Mouse (Mus musculus): Measurements from ENCODE around the gene Rnf13. TPM values are rescaled to one million over a fixed set of nuclear protein-coding genes. Genes with fewer than 3 reads are reported as not detected.

Gene Rnf13
- 60.2 and 63.8 TPM in 2 replicates for polyA plus RNA-seq (2015; fragmentation: Nextera tagmentation; extraction: Ambion mirVana)

DNA sequence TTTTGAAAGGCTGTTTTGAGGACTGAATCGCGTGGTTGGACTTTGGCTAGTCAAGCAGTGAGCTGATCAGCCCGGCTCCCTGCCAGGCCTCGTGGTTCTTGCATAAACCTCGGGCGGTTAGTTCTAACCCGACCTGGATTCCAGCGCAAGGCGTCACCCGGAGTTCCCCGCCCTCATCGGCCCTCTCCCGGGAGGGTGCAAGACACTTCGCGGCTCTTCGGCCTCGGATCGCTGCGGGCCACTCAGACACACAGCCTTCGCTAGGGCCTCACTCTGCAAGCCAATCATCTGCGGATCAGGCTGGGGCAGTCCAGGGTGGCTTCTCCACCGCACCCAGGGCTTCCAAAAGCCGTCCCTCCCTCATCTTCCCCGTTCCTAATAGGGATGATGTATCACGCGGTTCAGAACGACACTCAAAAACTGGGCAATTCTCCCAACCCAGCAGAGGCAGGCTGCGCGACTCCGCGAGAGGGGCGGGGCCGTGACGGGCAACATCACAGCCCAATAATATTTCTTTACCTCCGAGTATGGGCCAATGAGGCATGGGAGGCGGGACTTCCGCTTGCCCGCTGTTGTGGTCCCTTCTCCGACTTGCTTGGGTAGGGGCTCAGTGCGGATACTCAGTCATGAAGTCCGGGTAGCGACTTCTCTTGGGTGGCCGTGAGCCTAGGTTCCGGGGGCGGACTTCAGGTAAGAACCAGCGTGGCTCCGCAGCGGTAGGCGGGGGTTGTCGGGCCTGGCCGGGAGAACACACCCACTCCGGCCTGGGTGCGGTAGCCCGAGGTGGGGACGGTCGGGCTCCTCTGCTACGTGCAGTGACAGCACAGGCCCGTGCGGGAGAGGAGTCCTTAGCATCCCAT lies at the start of gene Rnf13:
TSS of gene Rnf13 (plus strand) at position 552 of the 860 bp plus-strand sequence.
- Histone ChIP-seq H3K4me2 (replicated peaks) (peak within 1 kb of the TSS; percentile 78), H3K27ac (peak within 1 kb of the TSS; percentile 93), H3K9me3 (no peaks in the 10 kb centered on the region), H3K27me3 (no peaks in the 10 kb centered on the region), H3K4me1 (replicated peaks) (peaks cover 24% of the 10 kb centered on the region), H3K36me3 (no peaks in the 10 kb centered on the region), H3K9ac (replicated peaks) (peak within 1 kb of the TSS; percentile 82), H3K4me3 (replicated peaks) (peak within 1 kb of the TSS; percentile 61)
- WGBS: under 1% methylated on average over 59 of the region's 59 CpGs
- peak; percentile 100 for ATAC-seq

DNA sequence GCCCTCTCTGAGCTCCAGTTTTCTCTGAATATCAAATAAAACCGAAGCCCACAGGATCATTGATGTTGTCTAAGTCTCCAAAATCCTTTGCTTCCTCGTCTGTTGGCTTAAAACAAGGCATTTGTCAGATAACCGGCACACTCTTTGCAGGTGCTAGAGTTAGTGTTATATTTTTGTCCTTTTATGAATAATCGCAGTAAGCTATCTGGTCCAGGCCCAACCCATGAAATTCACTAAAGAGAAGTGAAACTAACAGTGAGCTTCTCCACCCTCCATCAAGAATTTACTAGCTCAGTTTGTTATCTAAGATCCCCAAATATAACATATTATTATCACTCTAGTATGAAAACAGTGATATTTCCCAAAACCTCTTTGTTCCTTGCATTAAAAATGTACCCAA lies 44.1 kb upstream of the Rnf13 start:
- no peak overlapping the region for H3K4me2 ChIP-seq (replicated peaks)
- no peak overlapping the region for H3K27ac ChIP-seq
- no peaks in the 10 kb centered on the region for H3K9me3 ChIP-seq
- WGBS: 89% methylated on average over 4 of the region's 4 CpGs
- no peak overlapping the region for H3K4me3 ChIP-seq (replicated peaks)
- H3K27me3 ChIP-seq: no peaks in the 10 kb centered on the region
- no peaks in the 10 kb centered on the region for H3K4me1 ChIP-seq (replicated peaks)
- no peak overlapping the region for H3K9ac ChIP-seq (replicated peaks)
- no peak for ATAC-seq
- H3K36me3 ChIP-seq: no peaks in the 10 kb centered on the region

- H3K4me1 ChIP-seq (replicated peaks): no peaks in the 10 kb centered on the region
- ATAC-seq: no peak
- no peak within 1 kb of the TSS for H3K4me3 ChIP-seq (replicated peaks)
- no peak within 1 kb of the TSS for H3K4me2 ChIP-seq (replicated peaks)
- H3K27me3 ChIP-seq: no peaks in the 10 kb centered on the region
- H3K9me3 ChIP-seq: no peaks in the 10 kb centered on the region
- 37% methylated on average over 2 of the region's 2 CpGs for WGBS
- no peaks in the 10 kb centered on the region for H3K36me3 ChIP-seq
- no peak within 1 kb of the TSS for H3K9ac ChIP-seq (replicated peaks)
- no peak within 1 kb of the TSS for H3K27ac ChIP-seq
Observed at GRCm38 (mm10) chr3:57692719-57693118, 43.1 kb upstream of the Rnf13 start, which contains the start of gene Ankub1. TSS of gene Ankub1 (minus strand) at chr3:57692799.

DNA sequence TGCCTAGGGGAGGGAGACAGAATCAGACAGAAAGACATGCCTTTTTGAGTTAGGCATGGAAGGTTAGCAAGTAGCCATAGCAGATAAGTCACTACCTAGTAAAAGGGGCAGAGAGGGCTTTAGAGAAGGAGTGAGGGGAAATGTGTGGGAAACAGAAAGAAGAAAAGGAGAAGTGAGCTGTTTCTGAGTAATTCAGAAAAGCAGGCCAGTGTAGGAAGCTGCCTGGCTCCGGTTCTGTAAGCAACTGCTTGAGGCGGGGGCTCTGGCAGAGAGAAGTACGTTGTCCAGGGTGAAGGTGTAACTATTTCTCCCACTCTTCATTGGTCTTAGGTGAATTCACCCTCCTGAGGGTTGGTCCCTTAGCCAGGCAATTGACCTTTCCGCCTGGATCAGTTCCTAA lies 39.6 kb upstream of the Rnf13 start:
- no peak for ATAC-seq
- no peak overlapping the region for H3K4me3 ChIP-seq (replicated peaks)
- no peak overlapping the region for H3K27ac ChIP-seq
- H3K36me3 ChIP-seq: no peaks in the 10 kb centered on the region
- no peak overlapping the region for H3K9ac ChIP-seq (replicated peaks)
- H3K9me3 ChIP-seq: no peaks in the 10 kb centered on the region
- no peak overlapping the region for H3K4me2 ChIP-seq (replicated peaks)
- no peaks in the 10 kb centered on the region for H3K27me3 ChIP-seq
- WGBS: 91% methylated on average over 4 of the region's 4 CpGs
- H3K4me1 ChIP-seq (replicated peaks): no peaks in the 10 kb centered on the region

DNA sequence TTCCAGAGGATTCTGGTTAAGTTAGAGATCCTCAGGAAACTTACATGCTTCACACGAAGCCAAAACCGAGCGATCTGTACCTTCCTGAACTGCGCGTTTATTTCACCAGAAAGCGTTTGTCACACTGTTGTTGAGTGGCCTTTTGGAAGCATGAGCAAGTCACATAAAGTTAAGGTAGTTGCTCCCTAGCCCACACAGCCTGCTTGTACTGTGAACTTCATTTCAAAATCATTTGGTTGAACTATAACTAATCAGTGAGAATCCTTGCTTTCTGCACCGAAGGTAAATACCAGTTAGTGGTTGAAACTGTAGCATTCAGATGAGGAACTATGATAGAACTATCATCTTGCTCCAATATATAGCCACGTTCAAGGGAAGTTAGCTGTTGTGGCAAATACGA lies 39.1 kb upstream of the Rnf13 start:
- Histone ChIP-seq H3K4me3 (replicated peaks) (no peak overlapping the region), H3K9ac (replicated peaks) (no peak overlapping the region), H3K27me3 (no peaks in the 10 kb centered on the region), H3K36me3 (no peaks in the 10 kb centered on the region), H3K4me1 (replicated peaks) (no peaks in the 10 kb centered on the region), H3K9me3 (no peaks in the 10 kb centered on the region), H3K4me2 (replicated peaks) (no peak overlapping the region), H3K27ac (no peak overlapping the region)
- WGBS: 94% methylated on average over 9 of the region's 9 CpGs
- ATAC-seq: no peak

GRCm38 (mm10) chr3:57714151-57714550 lies 21.7 kb upstream of the Rnf13 start:
- no peaks in the 10 kb centered on the region for H3K27me3 ChIP-seq
- H3K4me3 ChIP-seq (replicated peaks): no peak overlapping the region
- 89% methylated on average over 6 of the region's 6 CpGs for WGBS
- H3K36me3 ChIP-seq: no peaks in the 10 kb centered on the region
- H3K9me3 ChIP-seq: no peaks in the 10 kb centered on the region
- ATAC-seq: no peak
- no peaks in the 10 kb centered on the region for H3K4me1 ChIP-seq (replicated peaks)
- no peak overlapping the region for H3K4me2 ChIP-seq (replicated peaks)
- no peak overlapping the region for H3K27ac ChIP-seq
- no peak overlapping the region for H3K9ac ChIP-seq (replicated peaks)

GRCm38 (mm10) chr3:57732206-57732915 lies 3.5 kb upstream of the Rnf13 start:
- Histone ChIP-seq H3K4me3 (replicated peaks) (no peak overlapping the region), H3K9ac (replicated peaks) (no peak overlapping the region), H3K27ac (no peak overlapping the region), H3K36me3 (no peaks in the 10 kb centered on the region), H3K9me3 (no peaks in the 10 kb centered on the region), H3K4me2 (replicated peaks) (no peak overlapping the region), H3K4me1 (replicated peaks) (peaks cover 13% of the 10 kb centered on the region), H3K27me3 (no peaks in the 10 kb centered on the region)
- no peak for ATAC-seq
- WGBS: 83% methylated on average over 5 of the region's 5 CpGs

- H3K4me2 ChIP-seq (replicated peaks): peak overlapping the region; percentile 78
- no peaks in the 10 kb centered on the region for H3K9me3 ChIP-seq
- peak overlapping the region; percentile 82 for H3K9ac ChIP-seq (replicated peaks)
- H3K36me3 ChIP-seq: no peaks in the 10 kb centered on the region
- no peak for ATAC-seq
- WGBS: 1% methylated on average over 13 of the region's 13 CpGs
- no peaks in the 10 kb centered on the region for H3K27me3 ChIP-seq
- peak overlapping the region; percentile 93 for H3K27ac ChIP-seq
- H3K4me1 ChIP-seq (replicated peaks): peaks cover 24% of the 10 kb centered on the region
- peak overlapping the region; percentile 61 for H3K4me3 ChIP-seq (replicated peaks)
Observed at GRCm38 (mm10) chr3:57736419-57737095, 695 bp downstream of the Rnf13 start.

DNA sequence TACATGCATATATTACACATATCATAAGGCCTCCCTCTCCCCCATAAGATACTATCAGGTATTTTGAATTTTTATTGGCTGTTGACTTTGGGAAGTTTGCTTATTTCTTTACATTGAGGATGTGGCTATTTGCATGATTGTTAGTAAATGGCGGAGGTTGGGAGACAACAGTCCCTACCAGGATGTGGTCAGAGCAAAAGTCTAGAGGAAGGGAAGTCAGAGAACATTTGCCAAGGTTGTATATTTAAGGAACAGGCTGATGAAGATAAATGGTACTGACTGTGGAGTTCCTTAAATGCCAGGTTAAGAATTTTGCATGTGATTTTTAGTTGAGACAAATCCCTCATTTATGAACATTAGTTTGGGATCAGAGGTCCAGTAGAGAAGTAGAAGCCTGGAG lies 4.0 kb downstream of the Rnf13 start:
- H3K9me3 ChIP-seq: no peaks in the 10 kb centered on the region
- peaks cover 24% of the 10 kb centered on the region for H3K4me1 ChIP-seq (replicated peaks)
- H3K27me3 ChIP-seq: no peaks in the 10 kb centered on the region
- WGBS: 100% methylated on average over 1 of the region's 1 CpGs
- no peak overlapping the region for H3K4me3 ChIP-seq (replicated peaks)
- H3K4me2 ChIP-seq (replicated peaks): no peak overlapping the region
- ATAC-seq: no peak
- no peaks in the 10 kb centered on the region for H3K36me3 ChIP-seq
- no peak overlapping the region for H3K27ac ChIP-seq
- no peak overlapping the region for H3K9ac ChIP-seq (replicated peaks)

GRCm38 (mm10) chr3:57748576-57749267 lies 12.9 kb downstream of the Rnf13 start:
- Histone ChIP-seq H3K4me2 (replicated peaks) (no peak overlapping the region), H3K4me1 (replicated peaks) (no peaks in the 10 kb centered on the region), H3K9ac (replicated peaks) (no peak overlapping the region), H3K27me3 (no peaks in the 10 kb centered on the region), H3K36me3 (no peaks in the 10 kb centered on the region), H3K4me3 (replicated peaks) (no peak overlapping the region), H3K9me3 (no peaks in the 10 kb centered on the region; the same call in 1 of the 2 replicates), H3K27ac (no peak overlapping the region)
- no peak for ATAC-seq
- 94% methylated on average over 3 of the region's 3 CpGs for WGBS

DNA sequence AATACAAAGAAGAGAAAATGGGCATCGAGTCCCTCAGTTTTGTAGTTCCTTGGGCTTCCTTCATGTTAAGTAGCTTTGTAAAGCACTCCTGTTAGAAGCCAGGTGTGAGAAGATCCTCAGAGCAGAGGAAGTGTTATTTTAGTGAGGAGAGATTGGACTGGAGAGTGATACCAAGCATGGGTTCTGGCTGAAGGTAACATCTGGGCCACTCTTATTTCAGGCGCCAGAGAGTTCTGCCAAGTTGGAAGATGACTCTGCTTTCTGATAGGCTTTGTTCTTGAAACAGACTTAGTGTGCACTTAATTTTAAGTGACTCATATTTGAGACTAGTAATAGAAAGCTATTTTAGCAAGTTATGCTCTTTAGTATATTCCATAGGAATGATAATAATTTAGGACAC lies 41.1 kb downstream of the Rnf13 start:
- Histone ChIP-seq H3K9ac (replicated peaks) (no peak overlapping the region), H3K27me3 (no peaks in the 10 kb centered on the region), H3K36me3 (peaks cover 8% of the 10 kb centered on the region), H3K4me1 (replicated peaks) (no peaks in the 10 kb centered on the region), H3K9me3 (no peaks in the 10 kb centered on the region), H3K4me3 (replicated peaks) (no peak overlapping the region), H3K27ac (no peak overlapping the region), H3K4me2 (replicated peaks) (no peak overlapping the region)
- 92% methylated on average over 2 of the region's 2 CpGs for WGBS
- ATAC-seq: no peak

All from midbrain, embryonic 13.5 days (tissue).